ENCODE assay signal across 18 mouse cellular contexts in genomic region chr1:134193674-134194197, GRCm38 (mm10). TPM values are rescaled to one million over a fixed set of nuclear protein-coding genes. Genes with fewer than 3 reads are reported as not detected.
DNase-seq lines count a peak whose midpoint lies in the region; ATAC-seq and TF ChIP-seq lines count a peak whose summit lies in the region.
"Had no signal": no experiment of that assay in that cellular context is flagged by ENCODE, and none has a peak within 500 bp of the region (broad histone marks: within the 10 kb centered on the region; RNA-seq: fewer than 3 reads in every experiment).

No protein-coding gene starts in this region.

- no peak overlapping the region for H3K4me3 ChIP-seq in heart, embryonic 12.5 days
- H3K4me3 ChIP-seq in heart, adult 2 months, result no peak overlapping the region
- H3K4me3 ChIP-seq in limb, embryonic 13.5 days, result peak overlapping the region; percentile 5
- H3K4me3 ChIP-seq: forebrain, embryonic 15.5 days; neural tube, embryonic 13.5 days had no signal

- no peaks in the 10 kb centered on the region for H3K9me3 ChIP-seq in heart, embryonic 12.5 days (replicated peaks)
- no peaks in the 10 kb centered on the region for H3K9me3 ChIP-seq in limb, embryonic 13.5 days
- H3K9me3 ChIP-seq: forebrain, embryonic 15.5 days; neural tube, embryonic 13.5 days had no signal

- no peak overlapping the region; the same call in 1 of the 2 replicates for H3K27ac ChIP-seq in heart, embryonic 12.5 days (ENCODE audit: poor library complexity, severe bottlenecking)
- H3K27ac ChIP-seq in heart, adult 2 months, result no peak overlapping the region
- H3K27ac ChIP-seq in limb, embryonic 13.5 days, result no peak overlapping the region
- H3K27ac ChIP-seq: forebrain, embryonic 15.5 days; neural tube, embryonic 13.5 days had no signal

- TF ChIP-seq POLR2A in heart, adult 2 months (IDR thresholded peaks at IDR 0.05; ENCODE audit: insufficient read depth, low read depth, low read length), result no peak

- H3K36me3 ChIP-seq in heart, embryonic 12.5 days, result no peaks in the 10 kb centered on the region
- H3K36me3 ChIP-seq in heart, adult 2 months (ENCODE audit: control insufficient read depth, insufficient read depth, low read length), result no peaks in the 10 kb centered on the region
- no peaks in the 10 kb centered on the region for H3K36me3 ChIP-seq in limb, embryonic 13.5 days
- H3K36me3 ChIP-seq: forebrain, embryonic 15.5 days; neural tube, embryonic 13.5 days had no signal

- intact Hi-C loops in heart, adult 2 months (cut with DNase I), result no loop called here

- H3K9ac ChIP-seq in heart, embryonic 12.5 days, result 0 out of 2 replicates have a peak overlapping the region, but pooled peaks have one; percentile 16
- H3K9ac ChIP-seq in heart, adult 2 months (ENCODE audit: low read depth, low read length), result no peak overlapping the region
- peak overlapping the region; percentile 55 for H3K9ac ChIP-seq in limb, embryonic 13.5 days
- H3K9ac ChIP-seq: forebrain, embryonic 15.5 days; neural tube, embryonic 13.5 days had no signal

- no peak for TF ChIP-seq EP300 in heart, adult 2 months (IDR thresholded peaks at IDR 0.05; ENCODE audit: insufficient read depth, low read depth, low read length)

- ATAC-seq in heart, embryonic 12.5 days (ENCODE audit: insufficient number of reproducible peaks, low FRiP score), result no peak
- no peak for ATAC-seq in limb, embryonic 13.5 days (ENCODE audit: low FRiP score, low read depth)
- ATAC-seq in erythroblast, adult 5-6 weeks (replicated peaks; ENCODE audit: low FRiP score, poor library complexity, severe bottlenecking), result no peak
- ATAC-seq: forebrain, embryonic 15.5 days; hindbrain, embryonic 16.5 days had no signal

- DNase-seq in cerebellum, adult 11-12 months, result peak; percentile 50
- DNase-seq in cerebellum, postnatal 36 days, result no peak
- DNase-seq in heart, adult 2 months, result no peak
- peak; percentile 14 for DNase-seq in NIH3T3 (ENCODE audit: low read depth)
- DNase-seq in right cerebral cortex, postnatal 36 days (ENCODE audit: low spot score in 2 of 2), result no peak
- DNase-seq: B cell, adult 2 months; kidney, adult 2 months; lung, postnatal 4 days; midbrain, embryonic 14.5 days had no signal

- H3K4me1 ChIP-seq in heart, embryonic 12.5 days (replicated peaks), result peaks cover 45% of the 10 kb centered on the region
- H3K4me1 ChIP-seq in heart, adult 2 months (ENCODE audit: control insufficient read depth, insufficient read depth, low read length), result peaks cover 5% of the 10 kb centered on the region
- H3K4me1 ChIP-seq in limb, embryonic 13.5 days, result peaks cover 43% of the 10 kb centered on the region

- H3K4me2 ChIP-seq in heart, embryonic 12.5 days, result no peak overlapping the region
- 0 out of 2 replicates have a peak overlapping the region, but pooled peaks have one; percentile 9 for H3K4me2 ChIP-seq in limb, embryonic 13.5 days (replicated peaks)
- H3K4me2 ChIP-seq: forebrain, embryonic 15.5 days; neural tube, embryonic 13.5 days had no signal

- H3K79me2 ChIP-seq in heart, adult 2 months (replicated peaks; ENCODE audit: control insufficient read depth, insufficient read depth, low read length), result no peaks in the 10 kb centered on the region

- no peak for TF ChIP-seq CTCF in heart, adult 2 months (IDR thresholded peaks at IDR 0.05)

- H3K27me3 ChIP-seq in heart, embryonic 12.5 days (replicated peaks), result peaks cover 19% of the 10 kb centered on the region; the same call in 1 of the 2 replicates
- no peaks in the 10 kb centered on the region for H3K27me3 ChIP-seq in heart, adult 2 months (ENCODE audit: control insufficient read depth, insufficient read depth, low read length)
- peaks cover 8% of the 10 kb centered on the region for H3K27me3 ChIP-seq in limb, embryonic 13.5 days
- H3K27me3 ChIP-seq: forebrain, embryonic 15.5 days; neural tube, embryonic 13.5 days had no signal

- 56% methylated on average over 7 of the region's 7 CpGs for WGBS in heart, embryonic 12.5 days
- 56% methylated on average over 7 of the region's 7 CpGs for WGBS in heart, adult 2 months
- 34% methylated on average over 7 of the region's 7 CpGs for WGBS in limb, embryonic 13.5 days

RNA-seq across cellular contexts. Expression of gene Mybph, which starts 0.5 kb away (rescaled TPM):
- 0.39 and 0.54 TPM in 2 replicates for polyA plus RNA-seq in heart, embryonic 12.5 days (2016; fragmentation: Nextera tagmentation; extraction: Ambion mirVana)
- total RNA-seq in heart, adult 2 months (2021), result not detected
- 0.16 and 0.18 TPM in 2 replicates for polyA plus RNA-seq in heart, adult 2 months (2012; rRNA removed)
- 89.8 and 93.2 TPM in 2 replicates for polyA plus RNA-seq in limb, embryonic 13.5 days (2015; fragmentation: Nextera tagmentation; extraction: Ambion mirVana)
- total RNA-seq in erythroblast, adult 5-6 weeks (2015; ENCODE audit: low replicate concordance), result not detected in 2 replicates
- not detected in 2 replicates for total RNA-seq in erythroblast, adult 5-6 weeks (2017; ENCODE audit: low replicate concordance)
- total RNA-seq: left cerebral cortex, postnatal 10 days; MEL had no signal
- polyA plus RNA-seq: forebrain, embryonic 15.5 days; spleen, adult 2 months had no signal

RNA-seq across cellular contexts. Expression of gene Chil1, which starts 11.8 kb away (rescaled TPM):
- polyA plus RNA-seq in heart, embryonic 12.5 days (2016; fragmentation: Nextera tagmentation; extraction: Ambion mirVana), result 1.2 and 1.3 TPM in 2 replicates
- total RNA-seq in heart, adult 2 months (2021), result under 1 TPM; 0.94 to 0.96 TPM
- polyA plus RNA-seq in heart, adult 2 months (2012; rRNA removed), result 1.7 and 2.7 TPM in 2 replicates
- polyA plus RNA-seq in limb, embryonic 13.5 days (2015; fragmentation: Nextera tagmentation; extraction: Ambion mirVana), result 11.6 and 12.1 TPM in 2 replicates
- 71.3 and 98.6 TPM in 2 replicates for total RNA-seq in erythroblast, adult 5-6 weeks (2015; ENCODE audit: low replicate concordance)
- total RNA-seq in erythroblast, adult 5-6 weeks (2017; ENCODE audit: low replicate concordance), result 29.3 and 58.3 TPM in 2 replicates
- total RNA-seq: MEL had no signal

RNA-seq across cellular contexts. Expression of gene Adora1, which starts 41.5 kb away (rescaled TPM):
- polyA plus RNA-seq in heart, embryonic 12.5 days (2016; fragmentation: Nextera tagmentation; extraction: Ambion mirVana), result 7.3 and 9.3 TPM in 2 replicates
- 10 to 100 TPM in 1 of 2 experiments, 1 to 10 TPM in 1; 9.6 to 15.0 TPM for total RNA-seq in heart, adult 2 months (2021)
- polyA plus RNA-seq in heart, adult 2 months (2012; rRNA removed), result 18.6 and 19.4 TPM in 2 replicates
- polyA plus RNA-seq in limb, embryonic 13.5 days (2015; fragmentation: Nextera tagmentation; extraction: Ambion mirVana), result 2.8 and 3.2 TPM in 2 replicates
- not detected in 2 replicates for total RNA-seq in erythroblast, adult 5-6 weeks (2015; ENCODE audit: low replicate concordance)
- not detected in 2 replicates for total RNA-seq in erythroblast, adult 5-6 weeks (2017; ENCODE audit: low replicate concordance)
- total RNA-seq: MEL had no signal

Comparison
In these comparisons a context has a peak if more than half of its experiments do, and no peak if none do; other contexts are left out.
1. DNase-seq: peak in cerebellum, adult 11-12 months (single experiment) and NIH3T3 (single experiment); none in cerebellum, postnatal 36 days (0 of 2), heart, adult 2 months (0 of 2) and right cerebral cortex, postnatal 36 days (0 of 2).
2. RNA of gene Mybph, which starts 0.5 kb away (polyA plus RNA-seq): 89.8 to 93.2 TPM in limb, embryonic 13.5 days; 0.39 to 0.54 TPM in heart, embryonic 12.5 days and 0.16 to 0.18 TPM in heart, adult 2 months; every median in the first group is over 10 times any median in the second.